Comparison of ENCODE assay signal across 15 mouse cellular contexts in genomic region chr12:80881121-80881520, GRCm38 (mm10).
"Had no signal": no experiment of that assay in that cellular context is flagged by ENCODE, and none has a peak within 500 bp of the region (broad histone marks: within the 10 kb centered on the region; RNA-seq: fewer than 3 reads in every experiment).

No protein-coding gene starts in this region.

- H3K9ac ChIP-seq: neural tube, embryonic 15.5 days; stomach, embryonic 15.5 days had no signal

- H3K9me3 ChIP-seq: neural tube, embryonic 15.5 days; stomach, embryonic 15.5 days had no signal

- H3K4me2 ChIP-seq: neural tube, embryonic 15.5 days; stomach, embryonic 15.5 days had no signal

- DNase-seq: retina, postnatal 1 day; right cerebral cortex, adult 18-20 months; right cerebral cortex, postnatal 14 days; right cerebral cortex, postnatal 25 days; right cerebral cortex, postnatal 4 days; spleen, adult 18-20 months; thymus, adult 18-20 months; thymus, adult 2 months; thymus, postnatal 14 days; thymus, postnatal 25 days; thymus, postnatal 36 days; thymus, postnatal 4 days had no signal

- H3K27me3 ChIP-seq: neural tube, embryonic 15.5 days; stomach, embryonic 15.5 days had no signal

- H3K27ac ChIP-seq: neural tube, embryonic 15.5 days; stomach, embryonic 15.5 days; stomach, postnatal 0 days had no signal

- H3K4me3 ChIP-seq: neural tube, embryonic 15.5 days; stomach, embryonic 15.5 days had no signal
